Mouse (Mus musculus) liver, embryonic 16.5 days (tissue): Measurements from ENCODE around the gene Ugcg. TPM values are rescaled to one million over a fixed set of nuclear protein-coding genes. Genes with fewer than 3 reads are reported as not detected.
A peak's percentile ranks its signal among the peaks of the same experiment; 100 is the strongest.

Experiments used
- ATAC-seq: fragments of 200-750 bp; cut with Nextera tagmentation; 2 replicates; pipeline ENCODE4 v1.8.0; 2017; ENCODE audit warnings: low read depth, mild to moderate bottlenecking, moderate number of reproducible peaks, moderate library complexity
- H3K27ac ChIP-seq: fragments of 300-500 bp; sonication (generic); 2 replicates; pipeline ENCODE4 v1.5.1; 2014; ENCODE audit warnings: mild to moderate bottlenecking, low read length
- H3K27me3 ChIP-seq: fragments of 300-500 bp; sonication (generic); 2 replicates; pipeline ENCODE4 v1.6.1; 2014; ENCODE audit warnings: low read depth, low read length, mixed read lengths; ENCODE audit not compliant: control insufficient read depth, insufficient read depth
- H3K36me3 ChIP-seq: fragments of 300-500 bp; sonication (generic); 2 replicates; pipeline ENCODE4 v1.6.1; 2014; ENCODE audit warnings: mild to moderate bottlenecking; ENCODE audit not compliant: control insufficient read depth, insufficient read depth
- H3K4me1 ChIP-seq: fragments of 300-500 bp; sonication (generic); 2 replicates; pipeline ENCODE4 v1.6.1; 2014; ENCODE audit warnings: low read depth, low read length, mixed read lengths; ENCODE audit not compliant: control insufficient read depth
- H3K4me2 ChIP-seq: fragments of 300-500 bp; sonication (generic); 2 replicates; pipeline ENCODE4 v1.6.1; 2014; ENCODE audit warnings: low read depth, low read length, mixed read lengths
- H3K4me3 ChIP-seq: fragments of 300-500 bp; sonication (generic); 2 replicates; pipeline ENCODE4 v1.5.1; 2014; ENCODE audit warnings: low read depth, mild to moderate bottlenecking, low read length
- H3K9ac ChIP-seq: fragments of 300-500 bp; sonication (generic); 2 replicates; pipeline ENCODE4 v1.6.1; 2014; ENCODE audit warnings: low read depth, low read length
- H3K9me3 ChIP-seq: fragments of 300-500 bp; sonication (generic); replicated peaks from 2 replicates; pipeline ENCODE4 v1.6.1; 2016; ENCODE audit warnings: low read length; ENCODE audit not compliant: control insufficient read depth
- WGBS: fragments of 180-500 bp; shearing (Covaris S2); extraction: QIAGEN DNeasy Blood & Tissue Kit; methylation state at CpG from one replicate; pipeline ENCODE4 v1.1.7; 2014; ENCODE audit not compliant: insufficient replicate concordance; 5-methylcytosine and 5-hydroxymethylcytosine counted together
- polyA plus RNA-seq: library from polyadenylated mRNA; unstranded; fragments of >200 nt; fragmentation: Nextera tagmentation; extraction: Ambion mirVana; gene quantifications from 2 replicates; pipeline ENCODE4 v1.2.1, GENCODE M21; 2015

Gene Ugcg
- polyA plus RNA-seq, 1 experiment from 2014 or later, result 4.6 TPM

DNA sequence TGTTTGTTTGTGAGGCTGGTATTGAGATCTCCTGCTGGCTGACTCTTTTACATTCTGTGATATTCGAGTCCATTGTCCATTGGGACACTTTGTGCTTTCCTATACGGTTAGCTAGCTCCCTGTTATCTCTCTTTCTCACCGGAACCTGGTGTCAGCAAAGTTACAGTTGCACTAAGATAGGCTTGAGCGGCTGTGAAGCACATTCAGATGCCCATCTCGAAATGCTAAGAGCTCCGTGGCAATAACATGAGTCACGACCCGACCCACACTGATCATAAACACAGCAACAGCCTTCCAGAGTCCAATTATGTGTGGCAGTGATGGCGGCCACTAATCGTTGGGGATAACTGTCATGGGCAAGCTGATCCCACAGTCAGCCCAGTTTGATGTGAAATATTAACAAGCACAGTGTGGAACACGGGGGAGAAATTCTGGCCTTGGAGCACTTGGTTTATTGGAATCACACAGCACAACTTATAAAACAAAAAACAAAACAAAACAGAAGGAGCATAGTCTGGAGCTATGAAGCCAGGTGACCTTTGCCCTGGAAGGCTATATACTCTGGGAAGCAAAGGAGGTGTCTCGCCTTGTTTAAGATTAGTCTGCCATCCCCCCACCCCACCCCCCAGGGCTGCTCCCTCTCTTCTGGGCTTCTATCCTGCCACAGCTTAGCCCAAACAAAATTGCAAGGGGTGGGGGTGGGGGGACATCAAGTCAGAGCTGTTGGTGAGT lies 7.5 kb downstream of the Ugcg start:
- H3K9me3 ChIP-seq, result no peaks in the 10 kb centered on the region
- H3K4me1 ChIP-seq, result peaks cover 67% of the 10 kb centered on the region
- no peaks in the 10 kb centered on the region for H3K36me3 ChIP-seq
- no peaks in the 10 kb centered on the region for H3K27me3 ChIP-seq
- peak overlapping the region; percentile 83 for H3K27ac ChIP-seq
- H3K9ac ChIP-seq, result peak overlapping the region; percentile 60
- 11% methylated on average over 12 of the region's 12 CpGs for WGBS
- peak; percentile 73 for ATAC-seq
- H3K4me3 ChIP-seq, result peak overlapping the region; percentile 33
- H3K4me2 ChIP-seq, result peak overlapping the region; percentile 71

DNA sequence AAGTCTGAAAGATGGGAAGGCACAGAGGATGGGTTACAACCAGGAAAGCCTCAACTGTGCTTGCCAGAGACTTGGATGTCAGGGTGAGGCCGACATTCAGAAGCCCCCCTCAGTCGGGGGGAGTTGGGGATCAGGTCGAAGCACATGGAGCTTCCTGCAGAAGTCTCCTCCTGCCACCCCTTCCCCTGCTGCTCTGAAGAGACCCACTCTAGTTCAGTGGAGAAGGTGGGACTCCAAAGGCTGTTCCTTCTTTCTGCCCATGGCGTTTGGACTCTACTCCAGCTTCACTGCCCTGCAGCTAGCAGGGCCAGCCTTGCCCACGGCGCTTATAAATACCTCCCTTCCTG lies 8.0 kb downstream of the Ugcg start:
- H3K9ac ChIP-seq, result peak overlapping the region; percentile 60
- H3K4me3 ChIP-seq, result peak overlapping the region; percentile 33; the same call in 1 of the 2 replicates
- H3K4me1 ChIP-seq, result peaks cover 69% of the 10 kb centered on the region
- ATAC-seq, result no peak
- H3K4me2 ChIP-seq, result peak overlapping the region; percentile 71
- H3K27ac ChIP-seq, result peak overlapping the region; percentile 83
- H3K36me3 ChIP-seq, result no peaks in the 10 kb centered on the region
- WGBS, result 29% methylated on average over 6 of the region's 6 CpGs
- no peaks in the 10 kb centered on the region for H3K9me3 ChIP-seq
- H3K27me3 ChIP-seq, result no peaks in the 10 kb centered on the region

DNA sequence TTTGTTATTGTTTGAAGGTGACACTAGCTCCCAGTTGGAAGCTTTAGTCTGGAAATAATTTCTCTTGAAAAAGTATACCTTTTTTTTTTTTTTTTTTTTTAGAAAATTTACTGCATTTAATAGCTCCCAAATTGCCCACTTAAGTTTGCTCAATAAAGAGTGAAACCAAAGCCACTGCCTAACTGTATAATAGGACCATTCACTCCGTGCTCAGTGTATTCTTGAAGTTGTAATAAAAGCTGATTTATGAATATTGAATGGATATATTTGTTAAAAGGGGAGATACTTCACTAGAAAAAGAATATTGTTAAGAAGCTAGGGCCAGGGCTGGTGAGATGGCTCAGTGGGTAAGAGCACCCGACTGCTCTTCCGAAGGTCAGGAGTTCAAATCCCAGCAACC lies 8.4 kb downstream of the Ugcg start:
- Histone ChIP-seq H3K9me3 (no peaks in the 10 kb centered on the region), H3K27me3 (no peaks in the 10 kb centered on the region), H3K27ac (peak overlapping the region; percentile 83), H3K36me3 (no peaks in the 10 kb centered on the region), H3K4me2 (peak overlapping the region; percentile 71), H3K4me3 (no peak overlapping the region; the same call in 1 of the 2 replicates), H3K4me1 (peaks cover 73% of the 10 kb centered on the region), H3K9ac (no peak overlapping the region; the same call in 1 of the 2 replicates)
- ATAC-seq, result no peak
- WGBS, result 74% methylated on average over 3 of the region's 3 CpGs

DNA sequence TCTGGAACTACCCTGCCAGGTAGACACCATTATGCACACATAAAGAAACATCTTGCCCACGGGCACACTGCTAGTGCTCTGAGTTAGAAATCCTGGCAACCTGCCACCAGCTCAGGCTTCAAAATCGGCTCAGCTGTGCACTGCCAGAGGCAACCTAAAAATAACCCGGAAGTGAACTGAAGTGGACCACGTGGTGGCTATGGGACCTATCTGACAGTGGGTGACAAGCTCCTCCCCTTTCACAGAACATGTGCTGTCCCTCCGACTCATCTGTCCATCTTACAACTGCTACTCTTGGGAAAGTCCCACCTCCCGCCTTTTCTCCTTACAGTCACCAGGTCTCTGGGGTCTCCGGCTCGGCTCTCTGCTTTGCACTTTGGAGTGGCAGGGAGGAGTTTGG lies 10.3 kb downstream of the Ugcg start:
- no peaks in the 10 kb centered on the region for H3K27me3 ChIP-seq
- H3K4me1 ChIP-seq, result peaks cover 74% of the 10 kb centered on the region
- H3K4me3 ChIP-seq, result no peak overlapping the region
- no peaks in the 10 kb centered on the region for H3K9me3 ChIP-seq
- peak; percentile 54 for ATAC-seq
- H3K27ac ChIP-seq, result no peak overlapping the region
- no peak overlapping the region for H3K4me2 ChIP-seq
- H3K36me3 ChIP-seq, result no peaks in the 10 kb centered on the region
- WGBS, result 24% methylated on average over 8 of the region's 8 CpGs
- H3K9ac ChIP-seq, result no peak overlapping the region

DNA sequence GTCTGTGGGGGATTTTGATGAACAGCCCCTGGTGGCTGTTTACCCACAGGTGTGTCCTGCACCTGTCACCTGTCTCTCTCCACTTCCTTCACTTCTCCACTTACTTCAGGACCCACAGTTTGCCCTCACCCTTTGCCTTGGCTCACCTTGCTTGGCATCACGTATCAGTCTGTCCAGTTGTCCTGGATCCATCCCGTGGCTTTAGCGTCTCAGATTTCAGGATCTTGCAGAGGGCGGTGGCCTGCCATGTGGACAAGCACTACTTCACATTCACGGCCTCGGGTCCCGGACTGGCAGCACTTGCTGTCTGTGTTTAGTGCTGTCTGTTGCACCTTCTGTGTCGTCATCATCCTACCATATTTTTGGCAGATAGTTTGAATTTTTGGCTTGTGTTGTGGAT lies 10.7 kb downstream of the Ugcg start:
- Histone ChIP-seq H3K27me3 (no peaks in the 10 kb centered on the region), H3K9ac (no peak overlapping the region), H3K9me3 (no peaks in the 10 kb centered on the region), H3K27ac (peak overlapping the region; percentile 14; the same call in 1 of the 2 replicates), H3K4me1 (peaks cover 73% of the 10 kb centered on the region), H3K4me3 (no peak overlapping the region), H3K4me2 (no peak overlapping the region), H3K36me3 (no peaks in the 10 kb centered on the region)
- 55% methylated on average over 8 of the region's 8 CpGs for WGBS
- no peak for ATAC-seq

DNA sequence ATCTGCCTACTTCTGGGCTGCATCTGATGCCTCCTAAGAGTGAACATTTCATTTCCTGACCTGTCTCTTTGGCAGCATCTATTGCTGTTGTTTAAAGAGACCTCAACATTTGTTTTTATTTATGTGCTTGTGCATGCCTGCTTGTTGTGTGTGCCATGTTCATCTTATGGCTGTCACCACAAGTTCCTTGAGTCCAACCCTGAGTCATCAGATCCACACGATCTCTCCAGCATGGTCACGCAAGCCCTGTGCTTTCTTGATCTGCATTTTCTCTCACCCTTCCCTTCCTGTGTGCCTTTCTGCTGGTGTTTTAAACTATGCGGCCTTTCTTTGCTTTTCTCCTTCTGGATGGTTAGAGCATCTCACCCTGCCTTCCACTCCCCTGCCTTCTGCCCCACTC lies 11.6 kb downstream of the Ugcg start:
- 37% methylated on average over 3 of the region's 3 CpGs for WGBS
- no peak for ATAC-seq
- Histone ChIP-seq H3K9ac (no peak overlapping the region), H3K27me3 (no peaks in the 10 kb centered on the region), H3K27ac (no peak overlapping the region), H3K4me2 (no peak overlapping the region), H3K4me1 (peaks cover 69% of the 10 kb centered on the region), H3K4me3 (no peak overlapping the region), H3K36me3 (no peaks in the 10 kb centered on the region), H3K9me3 (no peaks in the 10 kb centered on the region)

DNA sequence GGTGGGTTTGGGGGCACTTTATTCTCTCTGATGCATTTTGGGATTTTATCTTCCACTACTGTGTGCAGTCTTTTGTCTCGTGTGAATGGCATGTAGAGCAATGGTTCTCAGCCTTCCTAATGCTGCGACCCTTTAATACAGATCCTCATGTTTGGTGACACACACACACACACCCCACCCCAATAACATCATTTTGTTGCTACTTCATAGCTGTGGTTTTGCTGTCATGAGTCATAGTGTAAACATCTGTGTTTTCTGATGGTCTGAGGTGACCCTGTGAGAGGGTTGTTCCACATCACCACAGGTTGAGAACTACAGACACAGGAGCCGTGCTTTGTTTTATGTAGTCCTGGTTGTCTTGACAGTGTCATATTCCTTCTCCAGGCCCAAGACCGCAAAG lies 15.6 kb downstream of the Ugcg start:
- ATAC-seq, result no peak
- Histone ChIP-seq H3K9ac (no peak overlapping the region), H3K27me3 (no peaks in the 10 kb centered on the region), H3K4me3 (no peak overlapping the region), H3K36me3 (peaks cover 8% of the 10 kb centered on the region), H3K4me1 (peaks cover 52% of the 10 kb centered on the region), H3K4me2 (no peak overlapping the region), H3K9me3 (no peaks in the 10 kb centered on the region), H3K27ac (no peak overlapping the region)
- WGBS, result 47% methylated on average over 4 of the region's 4 CpGs

DNA sequence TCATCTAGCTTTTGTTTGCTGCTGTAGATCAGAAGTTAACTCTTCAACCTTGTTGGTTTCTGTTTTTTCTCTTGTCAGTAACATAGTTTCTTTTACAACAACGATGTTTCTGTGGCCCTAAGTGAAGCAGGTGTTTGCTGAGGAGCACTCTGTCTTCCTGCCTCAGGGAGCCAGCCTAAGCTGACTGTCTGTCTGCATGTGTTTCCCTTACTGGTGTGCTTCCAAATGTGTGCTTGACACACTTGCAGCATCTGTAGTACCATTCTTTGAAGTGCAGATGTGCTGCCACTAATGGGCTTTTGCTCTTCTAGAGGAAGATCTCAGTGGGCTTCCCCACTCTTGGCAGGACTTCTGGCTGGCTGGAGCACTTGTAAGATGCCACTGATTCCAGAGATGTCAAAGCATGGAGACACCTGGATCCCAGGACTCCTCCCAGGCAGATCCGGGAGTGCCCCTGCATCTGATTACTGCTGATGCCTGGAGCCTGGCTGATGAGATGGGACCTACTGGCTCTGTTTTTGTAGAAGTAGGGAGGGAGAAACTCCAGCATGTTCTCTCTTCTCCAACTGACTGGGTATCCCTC lies 16.8 kb downstream of the Ugcg start:
- H3K4me1 ChIP-seq, result peaks cover 44% of the 10 kb centered on the region
- peak overlapping the region; percentile 30; the same call in 1 of the 2 replicates for H3K27ac ChIP-seq
- H3K9ac ChIP-seq, result no peak overlapping the region
- no peaks in the 10 kb centered on the region for H3K9me3 ChIP-seq
- no peak overlapping the region for H3K4me3 ChIP-seq
- no peaks in the 10 kb centered on the region for H3K27me3 ChIP-seq
- H3K4me2 ChIP-seq, result 0 out of 2 replicates have a peak overlapping the region, but pooled peaks have one; percentile 3
- peaks cover 8% of the 10 kb centered on the region for H3K36me3 ChIP-seq
- WGBS, result 26% methylated on average over 2 of the region's 2 CpGs
- ATAC-seq, result 0 out of 2 replicates have a peak, but pooled peaks have one; percentile 21

DNA sequence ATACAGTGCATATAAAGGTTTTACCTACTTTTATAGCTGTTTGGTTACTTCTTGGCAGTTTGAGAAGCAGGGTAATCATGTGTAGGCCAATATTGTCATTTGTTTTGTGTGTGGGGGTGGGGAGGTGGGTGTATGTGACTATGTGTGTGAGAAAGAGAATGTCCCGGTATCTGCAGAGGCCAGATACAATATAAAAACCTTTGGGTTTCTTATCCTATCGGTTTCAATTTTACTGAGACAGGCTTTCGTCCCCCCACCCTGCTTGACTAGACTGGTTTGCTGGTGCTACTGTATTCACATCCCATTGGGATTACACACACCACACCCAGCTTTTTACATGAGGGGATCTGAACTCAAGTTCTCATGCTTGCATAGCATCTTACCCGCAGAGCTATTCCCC lies 17.5 kb downstream of the Ugcg start:
- peaks cover 37% of the 10 kb centered on the region for H3K4me1 ChIP-seq
- no peak overlapping the region for H3K27ac ChIP-seq
- 29% methylated on average over 4 of the region's 4 CpGs for WGBS
- H3K4me2 ChIP-seq, result 0 out of 2 replicates have a peak overlapping the region, but pooled peaks have one; percentile 3
- no peak overlapping the region for H3K4me3 ChIP-seq
- peak; percentile 55; the same call in 1 of the 2 replicates for ATAC-seq
- H3K27me3 ChIP-seq, result no peaks in the 10 kb centered on the region
- 0 out of 2 replicates have a peak overlapping the region, but pooled peaks have one; percentile 21 for H3K9ac ChIP-seq
- peaks cover 10% of the 10 kb centered on the region for H3K36me3 ChIP-seq
- no peaks in the 10 kb centered on the region for H3K9me3 ChIP-seq
